Mouse (Mus musculus): ENCODE measurements around the gene Lsm12. TPM values are rescaled to one million over a fixed set of nuclear protein-coding genes. Genes with fewer than 3 reads are reported as not detected.

The Lsm12 gene
- total RNA-seq, 2 experiments from 2014 or later: 73.8 to 77.8 TPM

DNA sequence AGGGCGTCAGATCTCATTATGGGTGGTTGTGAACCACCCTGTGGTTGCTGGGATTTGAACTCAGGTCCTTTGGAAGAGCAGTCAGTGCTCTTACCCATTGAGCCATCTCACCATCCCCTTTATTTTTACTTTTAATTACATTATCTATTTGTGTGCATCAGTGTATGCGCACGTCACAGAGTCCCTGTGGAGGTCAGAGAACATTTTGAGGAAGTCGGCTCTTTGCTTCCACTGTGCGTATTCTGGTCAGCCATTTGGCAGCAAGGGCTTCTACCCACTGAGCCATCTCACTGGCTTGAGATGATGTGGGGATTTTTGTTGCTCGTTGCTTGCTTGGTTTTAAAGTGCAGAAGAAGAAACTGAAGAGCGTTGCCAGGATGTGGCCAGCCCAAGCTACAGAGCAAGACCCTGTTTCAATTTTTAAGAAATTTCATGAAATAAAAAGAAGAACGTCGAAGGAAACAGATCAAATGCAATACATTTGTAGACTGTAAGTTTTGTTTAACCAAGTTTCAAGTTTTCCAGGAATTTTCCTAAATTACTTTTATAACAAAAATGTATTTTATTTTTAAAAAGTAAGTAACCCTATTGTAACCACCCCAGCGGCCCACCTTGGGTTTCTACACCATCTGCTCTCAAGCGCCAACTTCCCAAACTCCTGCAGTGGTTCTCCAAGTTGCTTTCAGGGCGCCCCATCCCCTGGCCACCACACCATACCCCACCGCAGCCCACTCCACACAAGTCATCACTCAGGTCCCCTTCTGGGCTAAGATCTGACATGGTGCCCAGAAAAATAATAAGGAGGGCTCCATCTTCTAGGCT lies 47.3 kb downstream of the Lsm12 start:
- DNase-seq (ENCODE audit: low spot score in 2 of 2): no peak

DNA sequence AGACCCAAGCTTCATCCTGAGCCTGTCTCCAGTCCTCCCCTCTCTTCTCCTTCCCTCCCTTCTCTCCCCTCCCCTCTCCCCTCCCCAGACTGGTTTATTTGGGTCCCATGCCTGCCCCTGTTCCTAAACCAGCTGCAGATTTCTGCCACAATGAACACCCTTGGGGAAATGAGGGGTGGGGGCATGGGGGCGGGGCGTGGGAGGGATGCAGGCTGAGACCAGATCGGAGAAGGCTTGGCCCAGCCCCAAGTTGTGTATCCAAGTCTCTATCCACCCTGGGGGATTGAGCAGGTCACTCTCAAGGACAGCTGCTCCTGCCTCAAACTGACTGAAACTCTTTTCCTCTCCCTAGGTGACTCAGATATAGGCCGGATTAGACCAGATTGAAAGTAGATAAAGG lies 50.6 kb downstream of the Lsm12 start:
- DNase-seq (ENCODE audit: low spot score in 2 of 2): no peak

DNA sequence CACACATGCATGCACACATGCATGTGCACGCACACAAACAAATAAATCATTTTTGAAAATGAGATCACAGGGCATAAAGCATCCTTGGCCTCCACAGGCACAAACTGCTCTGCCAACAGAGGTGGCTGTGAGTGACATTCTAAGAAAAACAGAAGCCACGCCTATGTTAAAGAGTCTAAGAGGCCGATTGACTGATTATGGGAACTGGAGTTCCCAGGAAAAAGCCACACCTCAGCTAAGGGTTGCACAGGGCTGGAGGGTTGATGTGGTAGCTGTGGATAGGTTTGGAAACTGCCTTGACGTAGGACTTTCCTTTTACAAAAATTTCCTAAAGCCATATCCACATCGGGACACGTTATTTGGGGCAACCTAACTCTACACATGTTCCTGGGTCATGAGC lies 67.7 kb downstream of the Lsm12 start:
- no peak for DNase-seq (ENCODE audit: low spot score in 2 of 2)

DNA sequence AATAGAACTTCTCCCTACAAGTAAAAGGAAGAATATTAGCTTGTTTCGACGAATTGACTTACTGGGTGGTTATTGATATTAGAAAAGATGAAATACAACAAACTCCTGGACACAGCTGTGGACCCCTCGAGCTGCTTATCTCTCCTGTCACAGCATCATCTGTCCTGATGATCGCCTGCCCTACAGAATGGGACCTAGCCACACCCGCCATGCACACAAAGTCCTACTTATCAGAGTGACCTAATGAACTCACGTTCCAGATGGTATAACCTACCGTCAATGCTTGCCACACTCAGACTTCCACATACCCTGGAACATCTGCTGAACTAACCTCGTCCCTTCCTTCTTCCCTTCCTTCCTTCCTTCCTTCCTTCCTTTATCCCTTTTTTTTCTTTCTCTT lies 68.9 kb downstream of the Lsm12 start:
- DNase-seq (ENCODE audit: low spot score in 2 of 2): no peak

Small RNA genes within 50 kb of the gene (microRNA-seq; reads per million reads assigned to microRNA genes)
- gene Mir8101: 2.9 to 4.0 reads per million in 2 experiments

Other genes starting within 250 kb of the Lsm12 start
- gene Sost, start 218.3 kb downstream of the Lsm12 start, total RNA-seq (2021): under 1 TPM in 1 of 2 experiments, not detected in 1; 0.23 TPM
- gene Cfap97d1, start 201.0 kb downstream of the Lsm12 start, total RNA-seq (2021): not detected
- 100 to 1,000 TPM; 121 to 127 TPM for gene Dusp3, start 198.3 kb downstream of the Lsm12 start, total RNA-seq (2021)
- gene Mpp3, start 156.8 kb downstream of the Lsm12 start, total RNA-seq (2021): 10 to 100 TPM; 70.1 to 79.5 TPM
- under 1 TPM in 1 of 2 experiments, not detected in 1; 0.14 TPM for gene Cd300lg, start 143.8 kb downstream of the Lsm12 start, total RNA-seq (2021)
- 100 to 1,000 TPM; 103 to 110 TPM for gene Mpp2, start 96.8 kb downstream of the Lsm12 start, total RNA-seq (2021)
- gene Ppy, start 84.0 kb downstream of the Lsm12 start, total RNA-seq (2021): not detected
- not detected for gene Pyy, start 77.5 kb downstream of the Lsm12 start, total RNA-seq (2021)
- not detected for gene Nags, start 39.8 kb downstream of the Lsm12 start, total RNA-seq (2021)
- gene Tmem101, start 28.9 kb downstream of the Lsm12 start, total RNA-seq (2021): 10 to 100 TPM; 29.8 TPM
- 10 to 100 TPM; 44.4 to 45.4 TPM for gene G6pc3, start 4.3 kb upstream of the Lsm12 start, total RNA-seq (2021)
- 100 to 1,000 TPM; 164 to 207 TPM for gene Hdac5, start 44.9 kb upstream of the Lsm12 start, total RNA-seq (2021)
- gene BC030867, start 63.6 kb upstream of the Lsm12 start, total RNA-seq (2021): 1 to 10 TPM in 1 of 2 experiments, under 1 TPM in 1; 0.94 to 1.0 TPM
- under 1 TPM; 0.64 to 0.76 TPM for gene Asb16, start 83.4 kb upstream of the Lsm12 start, total RNA-seq (2021)
- 10 to 100 TPM; 55.2 to 60.4 TPM for gene Tmub2, start 99.6 kb upstream of the Lsm12 start, total RNA-seq (2021)
- gene Atxn7l3, start 111.3 kb upstream of the Lsm12 start, total RNA-seq (2021): 100 to 1,000 TPM; 146 to 150 TPM
- 100 to 1,000 TPM; 112 to 125 TPM for gene Ubtf, start 134.4 kb upstream of the Lsm12 start, total RNA-seq (2021)
- under 1 TPM; 0.32 to 0.54 TPM for gene Slc4a1, start 180.9 kb upstream of the Lsm12 start, total RNA-seq (2021)
- 100 to 1,000 TPM; 356 to 431 TPM for gene Rundc3a, start 208.1 kb upstream of the Lsm12 start, total RNA-seq (2021)
- 10 to 100 TPM; 74.8 to 80.1 TPM for gene Slc25a39, start 222.7 kb upstream of the Lsm12 start, total RNA-seq (2021)
- 10 to 100 TPM; 81.8 to 83.7 TPM for gene Grn, start 245.0 kb upstream of the Lsm12 start, total RNA-seq (2021)